Mouse (Mus musculus) intestine, embryonic 14.5 days (tissue): ENCODE measurements at regions not wholly inside any gene's neighbourhood (a gene's known extent, or its start where the extent isn't known, plus 50 kb on each side); places are given as distances from the start of the nearest gene placed in this dataset.

Experiments
- ATAC-seq: fragments of 200-750 bp; cut with Nextera tagmentation; replicated peaks from 2 replicates; pipeline ENCODE4 v1.8.0; 2017; ENCODE audit warnings: low read depth, moderate number of reproducible peaks, moderate TSS enrichment, moderate library complexity; ENCODE audit not compliant: low FRiP score, low TSS enrichment
- DNase-seq: peaks from one replicate; pipeline ENCODE4 v3.0.0-alpha.2; 2018; ENCODE audit warnings: low spot score
- H3K27ac ChIP-seq: fragments of 300-500 bp; sonication (generic); 2 replicates; pipeline ENCODE4 v1.5.1; 2014; ENCODE audit warnings: low read depth, mild to moderate bottlenecking, control low read depth
- H3K27me3 ChIP-seq: fragments of 300-500 bp; sonication (generic); replicated peaks from 2 replicates; pipeline ENCODE4 v1.6.1; 2014; ENCODE audit warnings: low read length, control low read depth; ENCODE audit not compliant: control insufficient read depth, insufficient read depth
- H3K36me3 ChIP-seq: fragments of 300-500 bp; sonication (generic); 2 replicates; pipeline ENCODE4 v1.6.1; 2014; ENCODE audit warnings: low read length, control low read depth; ENCODE audit not compliant: control insufficient read depth, insufficient read depth
- H3K4me1 ChIP-seq: fragments of 300-500 bp; sonication (generic); replicated peaks from 2 replicates; pipeline ENCODE4 v1.6.1; 2014; ENCODE audit warnings: low read length, control low read depth, mixed read lengths; ENCODE audit not compliant: control insufficient read depth, insufficient read depth
- H3K4me2 ChIP-seq: fragments of 300-500 bp; sonication (generic); 2 replicates; pipeline ENCODE4 v1.6.1; 2014; ENCODE audit warnings: low read length
- H3K4me3 ChIP-seq: fragments of 300-500 bp; sonication (generic); 2 replicates; pipeline ENCODE4 v1.5.1; 2014; ENCODE audit warnings: low read depth, low read length, control low read depth, mixed read lengths
- H3K9ac ChIP-seq: fragments of 300-500 bp; sonication (generic); 2 replicates; pipeline ENCODE4 v1.6.1; 2014; ENCODE audit warnings: mild to moderate bottlenecking, low read length
- H3K9me3 ChIP-seq: fragments of 300-500 bp; sonication (generic); 2 replicates; pipeline ENCODE4 v1.6.1; 2016; ENCODE audit warnings: low read length, control low read depth; ENCODE audit not compliant: control insufficient read depth
- WGBS: fragments of 180-500 bp; shearing (Covaris S2); extraction: QIAGEN DNeasy Blood & Tissue Kit; methylation state at CpG from one replicate; pipeline ENCODE4 v1.1.7; 2014; 5-methylcytosine and 5-hydroxymethylcytosine counted together

GRCm38 (mm10) chr19:32956916-32957558, 199.7 kb downstream of the Pten start:
- 7% methylated on average over 13 of the region's 13 CpGs for WGBS
- Histone ChIP-seq H3K27ac (no peak overlapping the region), H3K9me3 (no peaks in the 10 kb centered on the region), H3K4me3 (peak overlapping the region; percentile 16; the same call in 1 of the 2 replicates), H3K4me2 (peak overlapping the region; percentile 49), H3K27me3 (no peaks in the 10 kb centered on the region), H3K4me1 (0 out of 2 replicates have a peak, but pooled peaks cover 8% of the 10 kb centered on the region), H3K36me3 (no peaks in the 10 kb centered on the region), H3K9ac (no peak overlapping the region)
- DNase-seq (no peak), ATAC-seq (no peak)

GRCm38 (mm10) chr19:32958276-32958675, 201.0 kb downstream of the Pten start:
- Histone ChIP-seq H3K9me3 (no peaks in the 10 kb centered on the region), H3K9ac (no peak overlapping the region), H3K36me3 (no peaks in the 10 kb centered on the region), H3K4me2 (no peak overlapping the region), H3K4me3 (no peak overlapping the region), H3K27me3 (no peaks in the 10 kb centered on the region), H3K27ac (no peak overlapping the region), H3K4me1 (0 out of 2 replicates have a peak, but pooled peaks cover 4% of the 10 kb centered on the region)
- WGBS = 90% methylated on average over 4 of the region's 4 CpGs
- ATAC-seq (no peak), DNase-seq (no peak)

- DNase-seq = no peak
- Histone ChIP-seq H3K4me1 (0 out of 2 replicates have a peak, but pooled peaks cover 4% of the 10 kb centered on the region), H3K4me3 (no peak overlapping the region), H3K9me3 (no peaks in the 10 kb centered on the region), H3K4me2 (no peak overlapping the region), H3K9ac (no peak overlapping the region), H3K27ac (no peak overlapping the region), H3K36me3 (no peaks in the 10 kb centered on the region), H3K27me3 (no peaks in the 10 kb centered on the region)
- WGBS = 84% methylated on average over 4 of the region's 4 CpGs
- no peak for ATAC-seq
Observed at GRCm38 (mm10) chr19:32958791-32959190, 201.5 kb downstream of the Pten start.

GRCm38 (mm10) chr19:32959844-32960195, 202.5 kb downstream of the Pten start:
- WGBS = 67% methylated on average over 5 of the region's 5 CpGs
- H3K4me3 ChIP-seq = no peak overlapping the region

GRCm38 (mm10) chr19:32960196-32960947, 203.1 kb downstream of the Pten start:
- 0 out of 2 replicates have a peak overlapping the region, but pooled peaks have one; percentile 11 for H3K4me2 ChIP-seq

More at GRCm38 (mm10) chr19:32959844-32960195, 202.5 kb downstream of the Pten start:
- Histone ChIP-seq H3K4me2 (0 out of 2 replicates have a peak overlapping the region, but pooled peaks have one; percentile 11), H3K9ac (no peak overlapping the region), H3K36me3 (no peaks in the 10 kb centered on the region), H3K9me3 (no peaks in the 10 kb centered on the region), H3K27ac (0 out of 2 replicates have a peak overlapping the region, but pooled peaks have one; percentile 2), H3K4me1 (0 out of 2 replicates have a peak, but pooled peaks cover 4% of the 10 kb centered on the region), H3K27me3 (no peaks in the 10 kb centered on the region)
- peak; percentile 79 for ATAC-seq
- no peak for DNase-seq

DNA sequence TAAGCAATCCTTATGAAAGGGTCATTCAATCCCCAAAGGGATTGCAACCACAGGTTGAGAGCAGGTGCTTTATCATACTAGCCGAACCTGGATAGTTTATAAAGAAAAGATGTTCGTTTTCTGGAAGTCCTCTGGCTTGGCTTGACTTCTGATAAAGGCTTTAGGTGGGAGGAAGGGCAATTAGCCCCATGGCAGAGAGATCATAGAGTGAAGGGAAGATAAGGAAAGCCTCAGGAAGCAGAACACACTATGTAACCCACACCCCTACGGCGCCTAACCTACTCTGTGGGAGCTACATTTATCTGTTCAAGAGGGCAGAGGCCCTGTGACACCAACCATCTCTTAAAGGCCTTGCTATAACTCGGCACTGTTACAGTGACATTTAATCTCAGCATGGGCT, 204.2 kb downstream of the Pten start:
- Histone ChIP-seq H3K4me2 (no peak overlapping the region), H3K27ac (no peak overlapping the region), H3K4me1 (0 out of 2 replicates have a peak, but pooled peaks cover 1% of the 10 kb centered on the region), H3K4me3 (no peak overlapping the region), H3K9ac (no peak overlapping the region), H3K9me3 (no peaks in the 10 kb centered on the region), H3K27me3 (no peaks in the 10 kb centered on the region), H3K36me3 (no peaks in the 10 kb centered on the region)
- DNase-seq (no peak), ATAC-seq (no peak)
- WGBS = 70% methylated on average over 5 of the region's 5 CpGs

More at GRCm38 (mm10) chr19:32960196-32960947, 203.1 kb downstream of the Pten start:
- Histone ChIP-seq H3K9me3 (no peaks in the 10 kb centered on the region), H3K4me1 (0 out of 2 replicates have a peak, but pooled peaks cover 4% of the 10 kb centered on the region), H3K4me3 (no peak overlapping the region), H3K27ac (no peak overlapping the region), H3K27me3 (no peaks in the 10 kb centered on the region), H3K9ac (no peak overlapping the region), H3K36me3 (no peaks in the 10 kb centered on the region)
- DNase-seq (peak; percentile 65), ATAC-seq (no peak)
- whole genome bisulfite sequencing = 60% methylated on average over 9 of the region's 9 CpGs

GRCm38 (mm10) chr19:32963983-32964382, 206.7 kb downstream of the Pten start:
- no peaks in the 10 kb centered on the region for H3K36me3 ChIP-seq
- H3K9me3 ChIP-seq = no peaks in the 10 kb centered on the region
- no peaks in the 10 kb centered on the region for H3K4me1 ChIP-seq
- H3K4me2 ChIP-seq = no peak overlapping the region
- 10% methylated on average over 1 of the region's 1 CpGs for WGBS
- no peaks in the 10 kb centered on the region for H3K27me3 ChIP-seq
- H3K27ac ChIP-seq = no peak overlapping the region
- no peak for DNase-seq
- H3K4me3 ChIP-seq = no peak overlapping the region
- H3K9ac ChIP-seq = no peak overlapping the region
- ATAC-seq = 0 out of 2 replicates have a peak, but pooled peaks have one; percentile 16

DNA sequence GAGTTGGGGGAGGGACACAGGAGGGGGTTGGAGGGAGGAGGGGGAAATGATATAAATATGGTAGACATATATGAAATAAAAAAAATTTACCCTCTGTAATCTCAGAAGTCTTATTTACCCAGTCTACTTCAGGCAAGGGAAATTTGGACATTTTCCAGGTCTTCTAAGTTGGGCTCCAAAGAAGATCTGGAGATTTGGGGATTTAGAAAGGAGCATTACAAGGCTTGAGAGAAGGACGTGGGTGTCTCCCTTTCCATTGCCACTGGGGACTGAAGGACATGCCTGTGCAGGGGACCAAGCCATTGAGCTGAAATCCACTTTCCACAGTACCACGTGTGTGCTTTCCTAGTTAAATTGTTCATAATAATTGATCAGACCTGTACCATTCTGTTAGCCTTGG, 208.2 kb downstream of the Pten start:
- no peak overlapping the region for H3K27ac ChIP-seq
- no peaks in the 10 kb centered on the region for H3K27me3 ChIP-seq
- H3K4me2 ChIP-seq = no peak overlapping the region
- no peaks in the 10 kb centered on the region for H3K9me3 ChIP-seq
- ATAC-seq (no peak), DNase-seq (no peak)
- H3K4me1 ChIP-seq = no peaks in the 10 kb centered on the region
- 60% methylated on average over 2 of the region's 2 CpGs for WGBS
- no peaks in the 10 kb centered on the region for H3K36me3 ChIP-seq
- no peak overlapping the region for H3K4me3 ChIP-seq
- no peak overlapping the region for H3K9ac ChIP-seq
